In the genomic region with DNA sequence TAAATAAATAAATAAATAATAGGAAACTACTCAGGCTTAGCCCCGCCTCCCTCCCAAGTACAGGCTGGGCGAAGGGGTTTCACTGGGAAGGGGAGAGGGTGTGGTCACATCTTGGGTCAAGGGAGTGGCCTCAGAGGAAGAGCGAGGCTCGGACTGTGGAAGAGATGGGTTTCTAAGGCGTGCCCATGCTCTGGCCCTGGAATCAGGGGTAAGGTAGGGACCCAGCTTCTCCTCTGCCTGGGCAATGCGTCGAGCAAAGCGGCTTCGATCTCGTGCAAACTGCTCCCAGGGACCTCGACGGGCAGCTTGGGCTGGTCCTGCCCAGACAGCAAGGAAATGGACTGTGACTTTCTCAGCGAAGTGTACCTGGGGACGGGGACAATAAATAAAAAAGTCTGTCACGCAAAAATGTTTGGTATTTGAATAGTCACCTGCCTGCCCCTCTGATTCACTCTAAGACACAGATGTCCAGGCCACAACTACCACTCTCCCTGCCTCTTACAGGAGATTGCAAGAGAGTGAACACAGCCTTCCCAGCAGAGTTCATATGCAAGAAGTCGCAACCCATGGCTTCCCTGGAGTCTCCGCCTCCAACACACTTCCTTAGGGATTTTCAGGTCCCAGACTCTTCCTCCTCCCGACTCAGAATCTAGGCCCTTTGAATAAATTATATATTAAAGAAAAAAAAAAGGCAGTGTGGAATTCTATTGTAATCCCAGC, we compare ENCODE assay signal across 9 mouse cellular contexts. TPM values are rescaled to one million over a fixed set of nuclear protein-coding genes. Genes with fewer than 3 reads are reported as not detected.
DNase-seq lines count a peak whose midpoint lies in the region; ATAC-seq and TF ChIP-seq lines count a peak whose summit lies in the region.
"Had no signal": no experiment of that assay in that cellular context is flagged by ENCODE, and none has a peak within 500 bp of the region (broad histone marks: within the 10 kb centered on the region; RNA-seq: fewer than 3 reads in every experiment).

No protein-coding gene starts in this region.

- in situ Hi-C loops in CH12.LX (cut with MboI; ENCODE audit: low pct_ligation_motif_present, low pct_unique_long_range_greater_than_20kb, low sequenced_read_pairs): loop anchor here (10.0 kb wide), 1 partner anchor 62 kb away; no protein-coding TSS in a partner anchor

- TF ChIP-seq CTCF in CH12.LX (conservative IDR thresholded peaks at IDR 0.05 in 1 of 2, IDR thresholded peaks at IDR 0.05 in 1 of 2; ENCODE audit: low read depth in 2 of 2, low read length in 2 of 2): no peak

- dilution Hi-C loops in CH12.LX (cut with MboI; ENCODE audit: extremely low pct_ligation_motif_present, extremely low pct_unique_long_range_greater_than_20kb, low sequenced_read_pairs): no loop called here

- no peaks in the 10 kb centered on the region for H3K9me3 ChIP-seq in CH12.LX (replicated peaks; ENCODE audit: low read length)
- H3K9me3 ChIP-seq in embryonic facial prominence, embryonic 11.5 days (replicated peaks; ENCODE audit: control insufficient read depth, low read length): no peaks in the 10 kb centered on the region
- H3K9me3 ChIP-seq in limb, embryonic 13.5 days: no peaks in the 10 kb centered on the region

- WGBS in embryonic facial prominence, embryonic 11.5 days: 76% methylated on average over 18 of the region's 18 CpGs
- 65% methylated on average over 18 of the region's 18 CpGs for WGBS in limb, embryonic 13.5 days

- ATAC-seq in embryonic facial prominence, embryonic 11.5 days (replicated peaks; ENCODE audit: insufficient number of reproducible peaks, low FRiP score, low TSS enrichment, low read depth): no peak
- ATAC-seq in limb, embryonic 13.5 days (ENCODE audit: low FRiP score, low read depth): no peak

- intact Hi-C loops in left cerebral cortex, postnatal 14 days (cut with DNase I): no loop called here

- H3K4me1 ChIP-seq in CH12.LX (ENCODE audit: control insufficient read depth in 1 of 2, insufficient read depth in 2 of 2): peaks cover 7 to 35% of the 10 kb centered on the region in 2 experiments
- H3K4me1 ChIP-seq in embryonic facial prominence, embryonic 11.5 days (ENCODE audit: control insufficient read depth, insufficient read depth, low read length): no peaks in the 10 kb centered on the region
- H3K4me1 ChIP-seq in limb, embryonic 13.5 days: peaks cover 48% of the 10 kb centered on the region

- peak overlapping the region; percentile 28; the same call in 1 of the 2 replicates for H3K27ac ChIP-seq in CH12.LX (ENCODE audit: insufficient read depth, low read depth)
- H3K27ac ChIP-seq in embryonic facial prominence, embryonic 11.5 days (replicated peaks; ENCODE audit: low read depth, low read length): no peak overlapping the region
- no peak overlapping the region; the same call in 1 of the 2 replicates for H3K27ac ChIP-seq in limb, embryonic 13.5 days

- peaks cover 19 to 29% of the 10 kb centered on the region in 2 experiments for H3K36me3 ChIP-seq in CH12.LX (replicated peaks in 1 of 2; ENCODE audit: control insufficient read depth in 1 of 2, insufficient read depth in 1 of 2, low read length in 1 of 2)
- no peaks in the 10 kb centered on the region for H3K36me3 ChIP-seq in embryonic facial prominence, embryonic 11.5 days (replicated peaks; ENCODE audit: control insufficient read depth, insufficient read depth, low read depth, low read length)
- peaks cover 16% of the 10 kb centered on the region for H3K36me3 ChIP-seq in limb, embryonic 13.5 days

- H3K79me2 ChIP-seq in CH12.LX (replicated peaks; ENCODE audit: control insufficient read depth, extremely low read depth, insufficient read depth, poor library complexity, severe bottlenecking): peaks cover 24% of the 10 kb centered on the region

- TF ChIP-seq RAD21 in CH12.LX (IDR thresholded peaks at IDR 0.05; ENCODE audit: low read depth, low read length): no peak

- DNase-seq in heart, adult 11 months: peak; percentile 93
- DNase-seq in heart, adult 8-10 months (ENCODE audit: low spot score): no peak
- no peak for DNase-seq in CH12.LX (ENCODE audit: extremely low read depth)
- no peak for DNase-seq in embryonic facial prominence, embryonic 11.5 days (ENCODE audit: low spot score)
- DNase-seq in urinary bladder, postnatal 4 days (ENCODE audit: low spot score in 2 of 2): no peak
- no peak for DNase-seq in left cerebral cortex, postnatal 14 days (ENCODE audit: low spot score in 2 of 2)
- no peak for DNase-seq in embryo, embryonic 10.5 days (ENCODE audit: low spot score)

- no peak for TF ChIP-seq POLR2A in CH12.LX (IDR thresholded peaks at IDR 0.05; ENCODE audit: low read depth, low read length)

- H3K27me3 ChIP-seq in CH12.LX (replicated peaks): peaks cover 3% of the 10 kb centered on the region
- no peaks in the 10 kb centered on the region for H3K27me3 ChIP-seq in embryonic facial prominence, embryonic 11.5 days (ENCODE audit: control insufficient read depth, insufficient read depth, low read length)
- H3K27me3 ChIP-seq in limb, embryonic 13.5 days: no peaks in the 10 kb centered on the region

- H3K9ac ChIP-seq in CH12.LX (ENCODE audit: insufficient read depth, low read depth): peak overlapping the region; percentile 56
- H3K9ac ChIP-seq in embryonic facial prominence, embryonic 11.5 days (replicated peaks; ENCODE audit: low read length): no peak overlapping the region
- peak overlapping the region; percentile 50 for H3K9ac ChIP-seq in limb, embryonic 13.5 days

- no peak for TF ChIP-seq EP300 in CH12.LX (IDR thresholded peaks at IDR 0.05; ENCODE audit: low read length)

- H3K4me2 ChIP-seq in CH12.LX (ENCODE audit: insufficient read depth, low read depth, poor library complexity, severe bottlenecking): peak overlapping the region; percentile 26; the same call in 1 of the 2 replicates
- no peak overlapping the region for H3K4me2 ChIP-seq in embryonic facial prominence, embryonic 11.5 days (ENCODE audit: low read depth, low read length)
- H3K4me2 ChIP-seq in limb, embryonic 13.5 days (replicated peaks): peak overlapping the region; percentile 45

- peak overlapping the region in 1 of 3 experiments; percentile 39 for H3K4me3 ChIP-seq in CH12.LX (replicated peaks in 1 of 3; ENCODE audit: low read depth in 2 of 3, low read length in 2 of 3, poor library complexity in 1 of 3)
- H3K4me3 ChIP-seq in embryonic facial prominence, embryonic 11.5 days (ENCODE audit: low read depth, low read length): 0 out of 2 replicates have a peak overlapping the region, but pooled peaks have one; percentile 1
- peak overlapping the region; percentile 17 for H3K4me3 ChIP-seq in limb, embryonic 13.5 days
- H3K4me3 ChIP-seq: left cerebral cortex, adult 2 months had no signal

TF ChIP-seq in CH12.LX, 34 proteins besides CTCF, POLR2A, EP300 and RAD21:
- no peak for TF ChIP-seq USF2 (conservative IDR thresholded peaks at IDR 0.05; ENCODE audit: low read depth, low read length)

RNA-seq across cellular contexts. Expression of a gene that starts 3.0 kb away (rescaled TPM):
- 10 to 100 TPM; 21.9 to 31.6 (median 28.0) TPM for total RNA-seq in heart, adult 8-10 months (2022)
- 11.7 and 12.0 TPM in 2 replicates for total RNA-seq in CH12.LX (2012; rRNA removed)
- total RNA-seq in CH12.LX (2014; rRNA removed): 12.5 and 13.9 TPM in 2 replicates
- 31.8 and 37.1 TPM in 2 replicates for polyA plus RNA-seq in CH12.LX (2012; ENCODE audit: insufficient read length, low read depth)
- polyA plus RNA-seq in embryonic facial prominence, embryonic 11.5 days (2014; fragmentation: Nextera tagmentation; extraction: Ambion mirVana): 19.8 and 20.3 TPM in 2 replicates
- 27.5 and 28.8 TPM in 2 replicates for polyA plus RNA-seq in limb, embryonic 13.5 days (2015; fragmentation: Nextera tagmentation; extraction: Ambion mirVana)
- total RNA-seq in left cerebral cortex, postnatal 14 days (2021): 10 to 100 TPM; 24.2 to 33.3 TPM

RNA-seq across cellular contexts. Expression of a gene that starts 3.0 kb away (rescaled TPM):
- 1 to 10 TPM; 2.6 to 4.2 (median 3.0) TPM for total RNA-seq in heart, adult 8-10 months (2022)
- total RNA-seq in CH12.LX (2012; rRNA removed) (0.25 TPM in 2 replicates), CH12.LX (2014; rRNA removed) (0.28 TPM in 1 of 2 replicates, not detected in the other)
- polyA plus RNA-seq in CH12.LX (2012; ENCODE audit: insufficient read length, low read depth): 0.90 and 1.3 TPM in 2 replicates
- polyA plus RNA-seq in embryonic facial prominence, embryonic 11.5 days (2014; fragmentation: Nextera tagmentation; extraction: Ambion mirVana): 0.62 and 1.3 TPM in 2 replicates
- 3.3 and 4.9 TPM in 2 replicates for polyA plus RNA-seq in limb, embryonic 13.5 days (2015; fragmentation: Nextera tagmentation; extraction: Ambion mirVana)
- 1 to 10 TPM; 1.0 to 2.4 TPM for total RNA-seq in left cerebral cortex, postnatal 14 days (2021)

RNA-seq across cellular contexts. Expression of a gene that starts 12.9 kb away (rescaled TPM):
- 100 to 1,000 TPM; 130 to 149 (median 139) TPM for total RNA-seq in heart, adult 8-10 months (2022)
- total RNA-seq in CH12.LX (2012; rRNA removed) (83.4 and 92.6 TPM in 2 replicates), CH12.LX (2014; rRNA removed) (40.8 and 46.2 TPM in 2 replicates)
- polyA plus RNA-seq in CH12.LX (2012; ENCODE audit: insufficient read length, low read depth): 90.4 and 129 TPM in 2 replicates
- polyA plus RNA-seq in embryonic facial prominence, embryonic 11.5 days (2014; fragmentation: Nextera tagmentation; extraction: Ambion mirVana): 96.7 and 107 TPM in 2 replicates
- 215 TPM in 2 replicates for polyA plus RNA-seq in limb, embryonic 13.5 days (2015; fragmentation: Nextera tagmentation; extraction: Ambion mirVana)
- 100 to 1,000 TPM; 109 to 110 TPM for total RNA-seq in left cerebral cortex, postnatal 14 days (2021)

RNA-seq across cellular contexts. Expression of a gene that starts 31.6 kb away (rescaled TPM):
- total RNA-seq in heart, adult 8-10 months (2022): 1 to 10 TPM in 3 of 4 experiments, under 1 TPM in 1; 0.40 to 2.0 (median 1.1) TPM
- total RNA-seq in CH12.LX (2012; rRNA removed): not detected in 2 replicates
- not detected in 2 replicates for total RNA-seq in CH12.LX (2014; rRNA removed)
- 1.5 and 2.3 TPM in 2 replicates for polyA plus RNA-seq in CH12.LX (2012; ENCODE audit: insufficient read length, low read depth)
- 0.53 and 0.68 TPM in 2 replicates for polyA plus RNA-seq in embryonic facial prominence, embryonic 11.5 days (2014; fragmentation: Nextera tagmentation; extraction: Ambion mirVana)
- polyA plus RNA-seq in limb, embryonic 13.5 days (2015; fragmentation: Nextera tagmentation; extraction: Ambion mirVana): 0.43 and 0.98 TPM in 2 replicates
- not detected for total RNA-seq in left cerebral cortex, postnatal 14 days (2021)

RNA-seq across cellular contexts. Expression of a gene that starts 34.5 kb away (rescaled TPM):
- 10 to 100 TPM; 10.2 to 12.8 (median 11.5) TPM for total RNA-seq in heart, adult 8-10 months (2022)
- total RNA-seq in CH12.LX (2012; rRNA removed) (5.9 and 6.4 TPM in 2 replicates), CH12.LX (2014; rRNA removed) (7.1 and 7.2 TPM in 2 replicates)
- polyA plus RNA-seq in CH12.LX (2012; ENCODE audit: insufficient read length, low read depth): 15.3 and 18.0 TPM in 2 replicates
- 2.6 and 3.1 TPM in 2 replicates for polyA plus RNA-seq in embryonic facial prominence, embryonic 11.5 days (2014; fragmentation: Nextera tagmentation; extraction: Ambion mirVana)
- 2.9 and 4.0 TPM in 2 replicates for polyA plus RNA-seq in limb, embryonic 13.5 days (2015; fragmentation: Nextera tagmentation; extraction: Ambion mirVana)
- 1 to 10 TPM; 2.8 to 2.9 TPM for total RNA-seq in left cerebral cortex, postnatal 14 days (2021)
